Mouse (Mus musculus) intestine, embryonic 16.5 days (tissue): Measurements from ENCODE around the gene Cenps. TPM values are rescaled to one million over a fixed set of nuclear protein-coding genes. Genes with fewer than 3 reads are reported as not detected.

Source experiments
- ATAC-seq: fragments of 200-750 bp; cut with Nextera tagmentation; 2 replicates; pipeline ENCODE4 v1.8.0; 2017; ENCODE audit warnings: moderate TSS enrichment, moderate library complexity
- H3K27ac ChIP-seq: fragments of 300-500 bp; sonication (generic); 2 replicates; pipeline ENCODE4 v1.5.1; 2014; ENCODE audit warnings: mild to moderate bottlenecking, low read length
- H3K27me3 ChIP-seq: fragments of 300-500 bp; sonication (generic); replicated peaks from 2 replicates; pipeline ENCODE4 v1.6.1; 2014; ENCODE audit warnings: low read length, control low read depth, mixed read lengths; ENCODE audit not compliant: control insufficient read depth, insufficient read depth
- H3K36me3 ChIP-seq: fragments of 300-500 bp; sonication (generic); 2 replicates; pipeline ENCODE4 v1.6.1; 2014; ENCODE audit warnings: low read length, control low read depth; ENCODE audit not compliant: control insufficient read depth, insufficient read depth
- H3K4me1 ChIP-seq: fragments of 300-500 bp; sonication (generic); 2 replicates; pipeline ENCODE4 v1.6.1; 2014; ENCODE audit warnings: low read length, control low read depth, mixed read lengths; ENCODE audit not compliant: control insufficient read depth, insufficient read depth
- H3K4me2 ChIP-seq: fragments of 300-500 bp; sonication (generic); 2 replicates; pipeline ENCODE4 v1.6.1; 2014; ENCODE audit warnings: low read depth, low read length, control low read depth
- H3K4me3 ChIP-seq: fragments of 300-500 bp; sonication (generic); 2 replicates; pipeline ENCODE4 v1.5.1; 2014; ENCODE audit warnings: mild to moderate bottlenecking, low read length
- H3K9ac ChIP-seq: fragments of 300-500 bp; sonication (generic); 2 replicates; pipeline ENCODE4 v1.6.1; 2014; ENCODE audit warnings: low read depth, low read length
- H3K9me3 ChIP-seq: fragments of 300-500 bp; sonication (generic); 2 replicates; pipeline ENCODE4 v1.6.1; 2016; ENCODE audit warnings: low read length, control low read depth; ENCODE audit not compliant: control insufficient read depth
- WGBS: fragments of 180-500 bp; shearing (Covaris S2); extraction: QIAGEN DNeasy Blood & Tissue Kit; methylation state at CpG from one replicate; pipeline ENCODE4 v1.1.7; 2014; 5-methylcytosine and 5-hydroxymethylcytosine counted together
- polyA plus RNA-seq: library from polyadenylated mRNA; unstranded; fragments of >200 nt; fragmentation: Nextera tagmentation; extraction: Ambion mirVana; gene quantifications from 2 replicates; pipeline ENCODE4 v1.2.1, GENCODE M21; 2015

The Cenps gene
- polyA plus RNA-seq: 16.8 and 20.4 TPM in 2 replicates

DNA sequence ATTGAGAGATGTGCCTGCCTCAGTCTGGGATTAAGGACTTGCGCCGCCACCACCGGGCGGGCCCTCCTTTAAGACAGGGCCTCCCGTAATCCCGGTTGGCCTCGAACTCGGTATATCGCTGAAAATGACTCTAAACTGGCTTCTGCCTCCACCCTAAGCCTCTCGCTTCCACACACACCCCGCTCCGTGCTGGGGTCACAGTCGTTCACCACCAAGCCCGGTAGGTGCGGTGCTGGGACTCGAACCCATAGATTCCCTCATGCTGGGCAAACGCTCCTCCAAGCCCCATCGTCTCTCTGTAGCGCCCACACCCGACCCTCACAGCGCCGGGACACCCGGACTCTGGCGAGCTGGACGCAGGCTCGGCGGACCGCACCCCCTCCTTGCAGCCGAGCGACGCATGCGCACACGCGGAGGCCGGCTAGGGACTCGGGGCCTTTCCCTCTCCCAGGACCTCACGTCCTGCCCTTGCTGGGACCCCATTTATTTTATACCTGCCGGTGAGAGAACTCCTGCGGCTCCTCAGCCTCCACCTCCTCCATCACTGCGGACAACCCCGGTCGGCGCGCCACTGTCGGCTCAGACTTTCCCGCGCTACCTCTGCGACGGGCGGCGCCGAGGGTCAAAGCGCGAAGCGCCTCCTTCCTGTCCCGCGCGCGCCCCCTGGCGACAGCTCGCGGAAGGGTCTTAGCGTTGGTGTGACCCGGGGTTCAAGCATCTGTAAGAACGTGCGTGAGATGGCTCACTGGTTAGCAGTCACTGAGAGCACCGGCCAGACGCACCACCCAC lies at the start of gene Cenps:
Gene Cenps (minus strand): TSS at position 648 of the 789 bp plus-strand sequence.
- Histone ChIP-seq H3K27me3 (no peaks in the 10 kb centered on the region), H3K9ac (peak within 1 kb of the TSS; percentile 81), H3K36me3 (no peaks in the 10 kb centered on the region), H3K9me3 (no peaks in the 10 kb centered on the region), H3K4me2 (peak within 1 kb of the TSS; percentile 88), H3K27ac (peak within 1 kb of the TSS; percentile 83), H3K4me1 (peaks cover 8% of the 10 kb centered on the region), H3K4me3 (peak within 1 kb of the TSS; percentile 69)
- 2% methylated on average over 68 of the region's 68 CpGs for WGBS
- peak; percentile 94 for ATAC-seq

DNA sequence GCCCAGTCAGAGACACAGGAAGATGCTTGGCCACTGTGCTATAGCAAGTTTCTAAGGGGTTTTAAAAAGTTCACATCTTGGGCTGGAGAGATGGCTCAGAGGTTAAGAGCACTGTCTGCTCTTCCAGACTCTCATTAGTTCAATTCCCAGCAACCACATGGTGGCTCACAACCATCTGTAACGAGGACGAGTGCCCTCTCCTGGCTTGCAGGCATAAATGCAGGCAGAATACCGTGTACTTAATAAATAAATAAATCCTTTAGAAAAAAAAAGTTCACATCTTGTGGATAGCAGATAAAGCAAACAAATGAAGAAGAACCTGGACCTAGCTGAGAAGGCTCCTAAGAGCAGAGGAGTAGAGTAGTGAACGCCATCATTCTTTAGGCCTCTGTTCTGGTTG lies 45.3 kb upstream of the Cenps start:
- Histone ChIP-seq H3K27me3 (no peaks in the 10 kb centered on the region), H3K9ac (no peak overlapping the region), H3K27ac (no peak overlapping the region), H3K4me3 (no peak overlapping the region), H3K9me3 (no peaks in the 10 kb centered on the region), H3K36me3 (peaks cover 12% of the 10 kb centered on the region), H3K4me2 (no peak overlapping the region), H3K4me1 (0 out of 2 replicates have a peak, but pooled peaks cover 2% of the 10 kb centered on the region)
- WGBS: 62% methylated on average over 4 of the region's 4 CpGs
- ATAC-seq: no peak

DNA sequence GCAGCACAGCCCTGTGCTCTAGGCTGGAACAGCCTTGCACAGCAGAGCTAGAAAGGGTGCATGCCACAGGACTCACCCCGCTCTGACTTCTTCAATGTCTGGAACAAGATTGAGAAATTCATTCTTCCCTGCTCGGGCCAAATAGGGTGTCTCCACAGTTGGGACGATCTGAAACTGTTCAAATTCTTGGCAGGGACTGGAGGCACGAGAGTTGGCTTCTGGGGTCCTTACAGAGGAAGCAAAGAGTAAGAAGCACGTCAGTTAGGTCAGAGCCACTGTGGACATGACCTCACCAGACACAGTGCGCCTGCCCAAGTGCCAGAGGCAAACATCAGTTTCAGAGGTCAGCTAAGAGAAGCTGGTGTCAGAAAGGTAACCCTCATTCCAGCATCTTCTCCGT lies 44.8 kb upstream of the Cenps start:
- Histone ChIP-seq H3K9ac (no peak overlapping the region), H3K36me3 (peaks cover 10% of the 10 kb centered on the region), H3K4me1 (0 out of 2 replicates have a peak, but pooled peaks cover 2% of the 10 kb centered on the region), H3K27ac (no peak overlapping the region), H3K4me3 (no peak overlapping the region), H3K4me2 (no peak overlapping the region), H3K27me3 (no peaks in the 10 kb centered on the region), H3K9me3 (no peaks in the 10 kb centered on the region)
- 85% methylated on average over 7 of the region's 7 CpGs for WGBS
- ATAC-seq: no peak

DNA sequence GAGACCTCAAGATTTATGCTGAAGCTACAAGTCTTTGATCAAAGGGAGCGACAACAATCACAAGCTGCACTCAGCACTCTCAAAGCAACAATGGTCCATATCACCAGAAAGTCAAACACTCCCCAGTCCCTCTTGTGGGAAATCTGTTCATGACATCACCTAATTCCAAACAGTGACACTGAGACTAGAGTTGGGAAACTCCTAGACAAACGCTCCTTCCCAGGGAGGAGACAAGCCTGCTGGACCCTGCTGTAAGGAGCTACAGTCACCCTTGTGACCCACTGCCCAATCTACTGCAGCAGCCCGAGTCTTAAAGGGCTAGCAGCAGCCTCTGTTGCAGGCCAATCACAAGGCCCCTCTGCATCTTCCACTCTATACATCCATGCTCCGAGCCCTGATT lies 42.1 kb upstream of the Cenps start:
- no peak overlapping the region for H3K4me2 ChIP-seq
- no peaks in the 10 kb centered on the region for H3K9me3 ChIP-seq
- peaks cover 5% of the 10 kb centered on the region; the same call in 1 of the 2 replicates for H3K4me1 ChIP-seq
- H3K27ac ChIP-seq: no peak overlapping the region
- peaks cover 10% of the 10 kb centered on the region for H3K36me3 ChIP-seq
- H3K9ac ChIP-seq: no peak overlapping the region
- no peak overlapping the region for H3K4me3 ChIP-seq
- WGBS: 62% methylated on average over 4 of the region's 4 CpGs
- H3K27me3 ChIP-seq: no peaks in the 10 kb centered on the region
- ATAC-seq: no peak

DNA sequence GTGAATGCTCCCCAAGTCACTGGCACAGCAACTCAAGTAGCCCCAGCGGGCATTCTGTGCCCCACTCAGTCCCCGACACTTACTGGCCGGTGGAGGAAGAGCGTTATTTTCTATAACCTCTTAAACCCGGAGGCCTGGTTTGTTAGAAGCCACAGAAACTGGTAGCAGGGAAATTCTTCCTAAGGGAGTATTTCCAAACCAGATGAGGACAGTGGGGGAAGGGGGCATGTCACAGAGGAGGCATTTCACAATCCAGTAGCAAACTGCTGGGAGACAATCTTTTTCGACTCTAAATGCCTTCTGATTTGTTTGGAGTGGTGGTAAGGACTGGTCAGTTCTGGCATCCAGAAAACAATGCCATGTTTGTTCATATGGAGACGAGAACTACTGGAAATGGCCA lies 41.7 kb upstream of the Cenps start:
- 85% methylated on average over 7 of the region's 7 CpGs for WGBS
- Histone ChIP-seq H3K9me3 (no peaks in the 10 kb centered on the region), H3K4me3 (no peak overlapping the region), H3K27me3 (no peaks in the 10 kb centered on the region), H3K9ac (no peak overlapping the region), H3K4me1 (peaks cover 5% of the 10 kb centered on the region; the same call in 1 of the 2 replicates), H3K36me3 (peaks cover 10% of the 10 kb centered on the region), H3K27ac (no peak overlapping the region), H3K4me2 (no peak overlapping the region)
- no peak for ATAC-seq

DNA sequence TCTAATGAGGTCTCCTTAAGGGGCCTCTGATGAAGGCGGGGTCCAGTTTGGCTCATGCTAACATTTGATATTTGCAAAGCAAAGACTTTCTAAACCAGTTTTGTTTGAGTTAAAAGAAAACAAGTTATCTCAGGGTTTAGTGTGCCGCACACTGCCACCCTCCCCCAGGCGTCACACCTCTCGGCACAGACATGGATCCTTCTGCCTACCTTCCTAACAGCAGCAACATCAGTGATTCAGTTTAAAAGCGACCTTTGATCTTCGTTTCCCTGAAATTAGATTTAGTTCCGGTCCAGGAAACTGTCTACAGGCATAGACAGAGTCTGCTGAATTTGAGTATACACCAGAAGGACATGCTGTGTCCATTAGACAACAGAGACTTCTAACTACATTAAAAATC lies 40.9 kb upstream of the Cenps start:
- peaks cover 4% of the 10 kb centered on the region for H3K36me3 ChIP-seq
- no peak overlapping the region for H3K27ac ChIP-seq
- H3K9me3 ChIP-seq: no peaks in the 10 kb centered on the region
- H3K4me3 ChIP-seq: no peak overlapping the region
- WGBS: 58% methylated on average over 7 of the region's 7 CpGs
- H3K27me3 ChIP-seq: no peaks in the 10 kb centered on the region
- H3K4me2 ChIP-seq: no peak overlapping the region
- no peak overlapping the region for H3K9ac ChIP-seq
- peak; percentile 63 for ATAC-seq
- H3K4me1 ChIP-seq: peaks cover 5% of the 10 kb centered on the region; the same call in 1 of the 2 replicates

DNA sequence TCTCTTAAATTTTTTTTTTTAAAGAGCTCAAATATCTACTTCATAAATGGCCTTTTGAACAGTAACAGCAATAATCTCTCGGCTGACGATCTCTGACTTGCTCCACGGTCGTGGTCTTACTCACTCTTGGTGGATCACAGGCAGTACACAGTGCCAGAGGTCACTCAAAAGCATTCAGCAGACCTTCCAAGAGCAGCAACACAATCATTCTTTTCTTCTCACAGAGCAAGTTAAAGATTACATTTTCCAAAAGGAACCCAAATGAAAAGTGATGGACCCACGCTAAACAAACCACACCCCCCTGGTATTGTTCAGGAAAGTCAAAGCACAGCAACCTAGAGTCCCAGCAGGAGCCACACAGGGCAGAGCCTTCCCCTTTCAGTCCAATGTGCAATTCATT lies 39.6 kb upstream of the Cenps start:
- Histone ChIP-seq H3K36me3 (peaks cover 4% of the 10 kb centered on the region; the same call in 1 of the 2 replicates), H3K4me3 (no peak overlapping the region), H3K9me3 (no peaks in the 10 kb centered on the region), H3K27me3 (no peaks in the 10 kb centered on the region), H3K4me2 (no peak overlapping the region), H3K27ac (no peak overlapping the region), H3K4me1 (peaks cover 5% of the 10 kb centered on the region; the same call in 1 of the 2 replicates), H3K9ac (no peak overlapping the region)
- no peak for ATAC-seq
- WGBS: 48% methylated on average over 5 of the region's 5 CpGs

DNA sequence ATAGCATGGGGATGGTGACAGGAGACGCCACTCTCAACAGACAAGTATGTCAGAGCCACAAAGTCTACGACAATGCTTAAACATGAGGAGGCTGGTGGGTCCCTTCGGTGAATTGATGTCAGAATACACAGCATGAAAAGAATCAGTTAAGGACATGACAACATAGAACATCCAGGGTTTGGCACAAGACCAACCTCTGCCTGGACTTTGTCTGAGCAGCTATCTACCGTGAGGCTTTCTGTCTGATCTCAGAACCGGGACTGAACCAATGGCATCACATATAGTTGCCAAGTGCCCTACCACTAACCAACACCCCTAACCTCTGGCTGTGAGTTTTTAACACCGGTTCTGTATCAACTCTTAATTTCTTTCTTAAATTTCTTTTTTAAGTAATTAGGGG lies 39.2 kb upstream of the Cenps start:
- 0 out of 2 replicates have a peak, but pooled peaks have one; percentile 4 for ATAC-seq
- H3K36me3 ChIP-seq: peaks cover 4% of the 10 kb centered on the region; the same call in 1 of the 2 replicates
- H3K4me2 ChIP-seq: no peak overlapping the region
- H3K4me1 ChIP-seq: peaks cover 8% of the 10 kb centered on the region; the same call in 1 of the 2 replicates
- no peak overlapping the region for H3K27ac ChIP-seq
- H3K9me3 ChIP-seq: no peaks in the 10 kb centered on the region
- 75% methylated on average over 6 of the region's 6 CpGs for WGBS
- no peak overlapping the region for H3K9ac ChIP-seq
- no peaks in the 10 kb centered on the region for H3K27me3 ChIP-seq
- H3K4me3 ChIP-seq: no peak overlapping the region

DNA sequence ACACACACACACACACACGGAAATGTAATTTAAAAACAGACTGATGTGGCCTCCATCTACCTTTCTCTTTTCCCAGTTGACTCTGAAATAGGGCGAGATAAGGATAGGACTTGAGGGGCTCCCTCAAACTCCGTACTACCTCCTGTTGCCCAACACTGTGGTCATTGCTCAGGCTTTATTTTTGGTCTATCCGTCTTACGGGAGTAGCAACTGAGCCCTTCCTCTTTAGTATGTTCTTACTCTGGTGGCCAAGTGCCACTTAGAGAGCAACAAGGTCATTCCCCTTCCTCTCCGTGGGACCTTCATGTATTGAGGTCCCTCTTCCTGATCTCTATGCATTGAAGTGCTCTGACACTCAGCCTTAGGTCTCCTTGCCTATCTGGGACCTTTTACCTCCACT lies 36.2 kb upstream of the Cenps start:
- H3K4me3 ChIP-seq: no peak overlapping the region
- H3K9me3 ChIP-seq: no peaks in the 10 kb centered on the region
- H3K4me2 ChIP-seq: no peak overlapping the region
- H3K9ac ChIP-seq: no peak overlapping the region
- H3K36me3 ChIP-seq: no peaks in the 10 kb centered on the region
- ATAC-seq: no peak
- H3K27ac ChIP-seq: no peak overlapping the region
- no peaks in the 10 kb centered on the region for H3K27me3 ChIP-seq
- peaks cover 25% of the 10 kb centered on the region for H3K4me1 ChIP-seq
- WGBS: 84% methylated on average over 6 of the region's 6 CpGs
